Mouse (Mus musculus) urinary bladder, postnatal 36 days (tissue): Measurements from ENCODE around the gene Oosp3.

Experiments
- DNase-seq, 2 experiments: peaks; one replicate each; pipeline ENCODE4 v3.0.0; 2022; ENCODE audit warnings: low spot score in 2 of 2, mixed read lengths in 1 of 2

Oosp3 gene

DNA sequence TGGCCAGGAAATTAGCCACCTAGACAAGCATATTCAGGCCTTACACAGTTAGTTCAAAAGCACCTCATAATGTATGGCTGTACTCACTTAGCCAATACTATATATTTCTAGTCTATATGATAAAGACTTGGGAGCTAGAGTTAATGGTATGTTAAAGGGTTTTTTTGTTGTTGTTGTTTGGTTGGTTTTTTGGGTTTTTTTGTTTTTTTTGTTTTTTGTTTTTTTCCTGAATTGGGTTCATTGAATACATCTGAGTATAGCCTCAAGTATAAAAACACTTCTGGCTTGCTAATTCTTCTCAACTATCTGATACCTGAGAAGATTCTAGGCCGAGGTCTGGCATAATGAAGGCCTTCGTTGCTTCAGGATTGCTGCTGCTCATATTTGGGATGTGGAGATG, at the start of gene Oosp3:
Gene Oosp3 (plus strand): TSS at position 301 of the 400 bp plus-strand sequence.
- DNase-seq, result no peak

DNA sequence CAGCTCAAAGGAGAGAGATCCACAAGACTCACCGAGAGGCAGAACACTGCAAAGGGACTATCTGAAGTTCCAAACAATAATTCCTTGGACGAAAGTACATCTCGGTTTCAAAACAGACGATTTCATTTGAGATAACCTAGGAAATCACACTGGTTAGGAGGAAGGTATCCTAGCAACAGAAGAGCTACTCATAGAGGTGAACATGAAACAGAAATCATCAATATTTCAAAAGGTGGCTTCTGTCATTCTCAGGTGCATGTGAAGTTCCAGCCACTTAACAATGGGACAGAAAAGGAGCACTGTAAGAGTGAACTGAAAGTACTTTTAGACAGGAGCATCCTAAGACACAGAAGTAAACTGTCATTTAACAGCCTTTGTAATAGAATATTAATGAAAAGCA, 47.3 kb upstream of the Oosp3 start:
- DNase-seq, result no peak

DNA sequence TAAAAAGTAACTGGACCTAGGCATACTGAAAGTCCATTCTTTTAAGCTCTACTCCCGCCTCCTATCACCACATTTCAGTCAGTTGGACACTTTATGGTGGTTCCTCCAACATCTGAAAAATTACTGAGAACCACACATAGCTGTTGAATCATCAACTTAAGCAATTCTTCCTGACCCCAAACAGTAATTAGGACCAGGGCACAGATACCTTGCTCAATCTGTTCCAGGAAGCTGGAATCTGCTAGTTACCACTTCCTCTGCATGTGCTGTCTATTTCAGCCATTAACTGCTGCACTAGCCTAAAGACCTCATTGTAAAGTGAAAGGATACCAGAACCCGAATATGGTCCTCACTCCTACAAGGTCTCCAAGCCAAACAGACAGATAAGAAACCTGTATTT, 37.7 kb upstream of the Oosp3 start:
- DNase-seq, result no peak

DNA sequence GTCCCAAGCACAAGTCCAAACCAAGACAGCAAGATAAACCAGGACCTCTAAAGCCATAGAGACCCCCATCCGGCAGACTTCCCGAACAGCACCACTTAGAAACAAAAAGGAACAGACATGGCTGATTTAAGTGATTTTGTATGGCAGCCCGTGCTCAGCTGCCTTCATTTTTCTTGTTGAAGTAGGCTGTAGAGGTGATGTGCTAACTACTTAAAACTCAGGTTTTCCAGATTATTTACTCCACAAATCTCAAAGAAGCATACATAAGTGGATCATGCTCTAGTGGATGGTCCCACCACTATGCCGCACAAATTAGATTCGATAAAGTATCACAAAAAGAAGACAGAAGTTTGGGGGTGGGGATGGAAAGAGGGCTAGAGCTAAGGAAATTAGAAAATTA, 36.4 kb upstream of the Oosp3 start, which contains the start of gene Oosp2:
Gene Oosp2 (minus strand): TSS at position 101 of the 400 bp plus-strand sequence.
- no peak for DNase-seq

DNA sequence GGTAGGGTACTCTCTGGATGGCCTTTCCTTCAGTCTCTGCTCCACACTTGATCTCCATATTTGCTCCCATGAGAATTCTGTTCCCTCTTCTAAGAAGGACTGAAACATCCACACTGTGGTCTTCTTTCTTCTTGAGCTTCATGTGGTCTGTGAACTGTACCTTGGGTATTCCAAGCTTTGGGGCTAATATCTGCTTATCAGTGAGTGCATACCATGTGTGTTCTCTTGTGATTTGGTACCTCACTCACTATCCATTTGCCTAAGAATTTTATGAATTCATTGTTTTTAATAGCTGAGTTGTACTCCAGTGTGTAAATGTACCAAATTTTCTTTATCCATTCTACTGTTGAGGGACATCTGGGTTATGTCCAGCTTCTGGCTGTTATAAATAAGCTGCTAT, 35.3 kb upstream of the Oosp3 start:
- DNase-seq, result no peak

DNA sequence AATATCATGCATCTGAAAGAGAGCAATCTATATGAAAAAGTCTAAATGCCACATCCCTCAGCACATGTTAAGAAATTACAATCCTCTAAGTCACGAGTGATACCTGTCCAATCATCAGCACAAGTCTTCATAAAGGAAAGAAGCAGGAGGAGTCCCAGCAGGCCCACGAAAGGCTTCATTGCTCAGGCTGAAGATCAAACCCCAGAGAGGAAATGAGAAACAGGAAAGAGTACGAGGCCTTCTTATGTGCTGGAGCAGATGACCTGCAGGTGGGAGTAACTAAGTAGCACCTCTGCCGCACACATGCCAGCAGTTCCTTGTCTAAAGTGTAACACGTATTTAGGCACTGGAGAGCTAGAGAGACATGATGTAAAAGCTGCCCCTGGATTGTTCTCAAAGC, 6.0 kb upstream of the Oosp3 start, which contains the start of gene Oosp1:
Gene Oosp1 (minus strand): TSS at position 312 of the 400 bp plus-strand sequence.
- no peak for DNase-seq

DNA sequence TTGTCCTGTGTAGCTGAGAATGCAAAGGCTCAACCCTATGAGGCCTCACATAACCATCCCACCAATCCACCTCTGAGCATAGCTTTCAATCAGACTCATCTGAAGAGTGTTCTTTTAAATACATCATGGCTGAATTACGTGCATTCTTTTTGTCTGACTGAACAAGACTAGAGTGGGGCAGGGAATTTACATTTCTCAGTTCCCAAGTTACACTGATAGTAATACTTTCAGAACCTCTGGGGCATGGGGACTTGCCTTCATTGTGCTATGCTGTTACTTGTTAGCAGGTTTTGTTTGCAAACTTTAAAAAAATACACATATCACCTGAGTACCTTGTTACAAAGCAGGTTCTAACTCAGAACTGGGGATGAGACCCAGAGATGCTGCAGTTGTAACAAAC, 5.4 kb upstream of the Oosp3 start:
- DNase-seq, result no peak

DNA sequence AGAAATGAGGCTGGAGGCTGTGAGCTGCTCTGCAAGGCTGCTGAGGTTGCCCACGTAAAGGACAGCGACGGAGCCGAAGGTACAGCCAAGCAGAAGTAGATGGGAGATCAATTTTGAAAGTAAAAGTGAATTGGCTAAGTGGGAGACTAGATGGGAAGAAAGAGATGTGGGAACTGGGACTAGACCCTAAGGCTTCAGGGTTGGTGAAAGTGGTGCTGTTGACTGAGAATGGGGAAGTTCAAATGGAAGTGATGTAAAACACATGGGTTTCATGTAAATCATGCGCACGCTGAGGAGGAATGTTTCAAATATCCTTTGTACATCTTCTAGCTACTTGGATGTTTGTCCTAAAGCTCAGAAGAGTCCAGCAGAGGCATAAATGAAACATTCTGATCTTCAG, 1.5 kb downstream of the Oosp3 start:
- DNase-seq, result no peak

DNA sequence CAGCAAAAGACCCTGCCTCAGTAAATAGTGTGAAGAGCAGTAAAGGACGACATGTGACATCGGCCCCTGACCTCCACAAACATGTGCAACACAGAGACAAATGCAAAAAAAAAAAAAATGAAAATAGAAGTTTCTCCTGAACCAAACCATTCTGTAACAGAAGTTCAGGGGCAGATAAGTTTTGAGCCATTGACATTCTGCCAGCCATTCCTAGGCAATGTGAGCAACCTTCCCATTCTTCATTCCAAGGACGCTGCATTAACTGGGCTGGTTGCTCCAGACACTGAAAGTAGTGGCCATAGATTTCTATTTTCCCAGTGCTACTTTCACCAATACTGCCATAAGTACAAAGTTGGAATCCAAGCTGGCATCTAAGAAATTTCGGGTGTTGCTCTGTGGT, 15.6 kb downstream of the Oosp3 start:
- no peak for DNase-seq

DNA sequence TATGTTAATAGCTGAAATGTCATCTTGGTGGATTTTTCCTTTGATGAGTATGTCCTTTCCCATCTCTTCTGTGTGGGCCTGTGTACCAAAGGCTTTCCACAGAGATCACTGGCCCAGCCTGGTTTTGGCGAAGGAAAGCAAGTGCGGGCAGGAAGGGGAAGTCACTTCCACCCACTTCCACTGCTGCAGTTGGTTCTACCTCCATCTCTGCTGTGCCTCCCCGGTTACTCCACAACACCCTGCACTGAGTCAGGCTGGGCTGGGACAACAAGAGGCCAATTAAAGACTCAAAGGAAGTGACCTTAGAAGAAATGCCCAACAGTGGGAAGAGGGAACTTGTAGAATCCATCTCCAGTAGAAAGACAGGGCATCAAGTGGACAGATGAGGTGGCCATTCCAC, 23.2 kb downstream of the Oosp3 start:
- no peak for DNase-seq

DNA sequence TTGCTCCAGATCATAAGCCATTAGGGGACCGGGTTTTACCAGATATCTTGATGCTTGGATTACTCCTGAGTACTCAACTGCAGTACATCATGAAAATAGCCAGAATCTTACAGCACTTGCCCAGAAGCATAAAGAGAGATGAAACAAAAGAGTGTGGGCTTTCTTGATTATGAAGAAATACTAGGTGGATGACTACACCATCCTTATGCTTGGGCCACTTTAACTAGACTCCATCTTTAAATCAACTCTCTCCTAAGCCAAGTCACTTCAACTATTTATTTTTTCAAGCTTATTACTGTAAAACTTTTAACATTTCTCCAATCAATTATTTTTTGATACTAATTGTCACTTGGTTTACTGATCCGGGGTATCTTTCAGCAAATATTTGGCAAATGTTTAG, 27.0 kb downstream of the Oosp3 start:
- DNase-seq, result no peak

DNA sequence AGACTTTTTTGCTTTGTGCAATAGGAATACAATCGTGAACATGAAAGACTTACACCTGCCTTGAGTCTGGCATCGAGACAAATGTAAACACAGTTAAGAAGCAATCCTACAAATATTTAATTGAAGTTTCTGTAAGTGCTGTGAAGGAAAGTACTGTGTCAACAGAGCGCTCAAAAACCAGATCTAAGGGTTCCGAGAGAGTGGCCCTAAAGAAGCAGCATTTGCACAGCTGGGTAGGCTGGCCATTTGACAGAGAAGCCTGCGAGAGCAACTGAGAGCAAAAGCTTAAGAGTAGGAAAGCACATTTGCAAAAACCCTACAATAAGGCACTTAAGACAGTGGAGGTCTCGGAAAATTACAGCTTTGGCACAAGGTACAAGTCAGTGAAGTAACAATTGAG, 27.4 kb downstream of the Oosp3 start:
- no peak for DNase-seq

DNA sequence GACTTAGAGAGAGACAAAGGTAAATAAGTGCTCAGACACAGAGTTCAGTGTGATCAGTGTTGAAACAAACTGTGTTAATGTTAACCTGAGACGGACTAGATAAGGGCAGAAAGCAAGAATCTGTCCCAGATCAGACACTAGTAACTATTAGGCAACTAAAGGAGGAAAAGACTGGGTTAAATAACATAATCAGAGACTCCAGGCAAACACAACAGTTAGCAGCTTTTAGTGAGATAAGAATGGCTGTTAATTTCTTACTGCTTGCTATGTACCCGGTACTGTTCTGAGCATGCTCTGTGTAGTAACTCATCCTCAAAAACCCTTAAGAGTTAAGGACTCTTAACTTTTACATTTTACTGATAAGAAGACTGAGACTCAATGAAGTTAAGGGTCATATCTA, 29.1 kb downstream of the Oosp3 start:
- DNase-seq, result no peak

DNA sequence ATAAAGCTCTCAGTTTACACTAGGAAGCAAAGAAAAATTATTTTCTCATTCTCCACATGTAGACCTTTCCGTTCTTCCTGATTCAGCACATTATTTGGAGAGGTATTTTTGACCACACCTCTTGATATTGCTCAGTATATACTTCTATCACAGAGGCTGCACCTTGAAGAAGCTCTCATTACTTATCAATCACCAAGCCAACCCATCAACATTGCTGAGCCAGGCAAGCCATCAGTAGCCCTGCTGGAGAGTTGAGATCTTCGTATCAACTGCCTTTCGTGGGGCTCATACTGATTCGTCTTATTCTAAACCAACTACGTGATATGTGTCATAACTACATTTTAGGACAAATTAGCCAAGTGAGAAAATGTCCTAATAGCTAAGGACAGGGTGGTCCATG, 30.4 kb downstream of the Oosp3 start:
- DNase-seq, result no peak

DNA sequence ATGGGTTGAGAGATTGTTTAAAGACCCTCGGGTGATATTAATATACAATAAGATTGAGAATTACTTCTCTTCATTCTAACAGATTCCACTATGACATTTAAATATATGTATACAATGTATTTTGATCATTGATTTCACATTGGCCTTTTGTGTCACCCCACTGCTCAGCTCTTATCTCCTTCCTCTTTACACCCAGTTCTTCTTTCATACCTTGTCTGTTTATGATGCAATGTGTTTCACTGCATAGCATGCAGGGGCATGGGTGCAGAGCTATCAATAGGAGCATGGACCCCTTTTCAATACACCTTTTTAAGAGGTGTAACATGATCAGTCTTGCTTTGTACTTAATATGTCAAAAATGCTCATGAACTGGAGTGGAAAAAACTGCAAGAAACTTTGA, 33.4 kb downstream of the Oosp3 start:
- DNase-seq, result no peak

DNA sequence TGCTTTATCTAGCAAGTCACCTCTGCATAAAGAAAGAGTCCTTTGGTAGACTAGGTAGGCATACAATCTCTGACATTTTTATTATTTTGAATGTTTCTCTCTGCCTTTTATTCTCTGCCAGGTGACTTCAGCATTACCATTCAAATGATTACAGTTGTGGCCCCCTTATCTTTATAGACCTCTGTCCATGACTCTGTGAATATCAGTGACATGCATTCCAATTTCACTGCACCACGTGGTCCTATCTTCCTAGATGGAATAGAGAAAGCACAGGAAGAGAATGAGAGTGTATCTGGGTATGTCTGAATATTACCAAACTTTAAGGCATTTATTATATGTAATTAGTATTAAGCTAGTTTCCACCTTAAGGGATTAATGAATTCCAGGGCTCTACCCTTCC, 39.6 kb downstream of the Oosp3 start:
- DNase-seq, result no peak

DNA sequence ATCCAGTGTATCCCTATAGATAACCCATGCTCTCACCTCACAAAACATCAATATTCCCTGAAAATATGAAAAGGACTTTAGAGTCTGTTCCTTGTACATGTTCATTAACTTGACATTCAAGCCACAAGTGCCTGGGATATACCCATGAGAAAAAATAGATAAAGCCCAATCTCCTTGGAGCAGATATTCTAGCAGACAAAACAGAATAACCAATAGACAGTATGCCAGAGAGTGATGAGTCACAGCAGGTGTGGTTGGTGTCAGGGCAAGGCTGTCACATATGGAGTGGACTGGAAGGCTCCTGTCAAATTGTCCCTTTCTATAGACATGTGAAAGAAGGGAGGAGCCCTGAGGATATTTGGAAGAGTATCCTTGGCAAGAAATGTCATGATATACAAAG, 48.8 kb downstream of the Oosp3 start:
- no peak for DNase-seq

DNA sequence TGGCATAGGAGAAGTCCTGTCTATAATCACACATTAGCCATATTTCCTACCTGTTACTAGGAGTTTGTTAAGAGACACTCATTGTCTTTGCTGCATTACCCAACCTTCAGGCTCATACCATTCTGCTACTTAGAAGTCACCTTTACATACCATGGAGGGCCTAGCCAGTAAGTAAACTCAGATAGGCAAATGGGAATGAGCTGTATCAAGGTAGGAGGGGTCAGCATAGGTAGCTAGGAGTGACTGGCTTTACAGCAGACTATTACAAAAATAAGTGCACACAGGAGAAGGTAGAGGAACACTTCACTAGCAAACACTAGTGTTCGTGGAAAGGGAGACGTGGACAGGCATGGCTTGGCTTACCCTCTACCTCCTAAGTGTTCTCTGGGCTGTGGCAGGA, 50.4 kb downstream of the Oosp3 start, which contains the start of gene Gif:
Gene Gif (plus strand): TSS at position 257 of the 400 bp plus-strand sequence.
- no peak for DNase-seq
